Mouse (Mus musculus) midbrain, embryonic 13.5 days (tissue): ENCODE measurements around the gene Chga. TPM values are rescaled to one million over a fixed set of nuclear protein-coding genes. Genes with fewer than 3 reads are reported as not detected.
A peak's percentile ranks its signal among the peaks of the same experiment; 100 is the strongest.

Experiments
- ATAC-seq: fragments of 200-750 bp; cut with Nextera tagmentation; 2 replicates; pipeline ENCODE4 v1.8.0; 2017; ENCODE audit warnings: mild to moderate bottlenecking, moderate TSS enrichment, moderate library complexity
- H3K27ac ChIP-seq: fragments of 300-500 bp; sonication (generic); 2 replicates; pipeline ENCODE4 v1.5.1; 2015; ENCODE audit warnings: inconsistent platforms, mild to moderate bottlenecking, moderate library complexity
- H3K27me3 ChIP-seq: fragments of 300-500 bp; sonication (generic); 2 replicates; pipeline ENCODE4 v1.6.1; 2015; ENCODE audit warnings: mild to moderate bottlenecking, inconsistent platforms
- H3K36me3 ChIP-seq: fragments of 300-500 bp; sonication (generic); 2 replicates; pipeline ENCODE4 v1.6.1; 2015; ENCODE audit warnings: mild to moderate bottlenecking, inconsistent platforms
- H3K4me1 ChIP-seq: fragments of 300-500 bp; sonication (generic); replicated peaks from 2 replicates; pipeline ENCODE4 v1.6.1; 2015; ENCODE audit warnings: inconsistent platforms
- H3K4me2 ChIP-seq: fragments of 300-500 bp; sonication (generic); replicated peaks from 2 replicates; pipeline ENCODE4 v1.6.1; 2015; ENCODE audit warnings: moderate library complexity, mild to moderate bottlenecking, inconsistent platforms
- H3K4me3 ChIP-seq: fragments of 300-500 bp; sonication (generic); replicated peaks from 2 replicates; pipeline ENCODE4 v1.5.1; 2015; ENCODE audit warnings: mild to moderate bottlenecking, inconsistent platforms
- H3K9ac ChIP-seq: fragments of 300-500 bp; sonication (generic); replicated peaks from 2 replicates; pipeline ENCODE4 v1.6.1; 2015; ENCODE audit warnings: mild to moderate bottlenecking, inconsistent platforms
- H3K9me3 ChIP-seq: fragments of 300-500 bp; sonication (generic); 2 replicates; pipeline ENCODE4 v1.6.1; 2016; ENCODE audit warnings: mild to moderate bottlenecking, inconsistent platforms
- WGBS: fragments of 180-500 bp; shearing (Covaris S2); methylation state at CpG from one replicate; pipeline ENCODE4 v1.1.7; 2015; 5-methylcytosine and 5-hydroxymethylcytosine counted together
- polyA plus RNA-seq: library from polyadenylated mRNA; unstranded; fragments of >200 nt; fragmentation: Nextera tagmentation; extraction: Ambion mirVana; gene quantifications from 2 replicates; pipeline ENCODE4 v1.2.1, GENCODE M21; 2015

Chga gene
- polyA plus RNA-seq, 1 experiment from 2014 or later, result 88.9 TPM

- Histone ChIP-seq H3K9ac (no peak overlapping the region), H3K9me3 (no peaks in the 10 kb centered on the region), H3K27me3 (no peaks in the 10 kb centered on the region), H3K4me2 (no peak overlapping the region), H3K36me3 (peaks cover 23% of the 10 kb centered on the region), H3K4me1 (peaks cover 2% of the 10 kb centered on the region; the same call in 1 of the 2 replicates), H3K4me3 (no peak overlapping the region), H3K27ac (no peak overlapping the region)
- ATAC-seq, result no peak
- 87% methylated on average over 3 of the region's 3 CpGs for WGBS
These were observed 30.6 kb downstream of the Chga start for GRCm38 (mm10) chr12:102585390-102585789.

GRCm38 (mm10) chr12:102586286-102586881, 31.6 kb downstream of the Chga start:
- no peaks in the 10 kb centered on the region for H3K27me3 ChIP-seq
- peaks cover 23% of the 10 kb centered on the region for H3K36me3 ChIP-seq
- peaks cover 2% of the 10 kb centered on the region; the same call in 1 of the 2 replicates for H3K4me1 ChIP-seq
- H3K9ac ChIP-seq, result no peak overlapping the region
- no peak overlapping the region for H3K4me3 ChIP-seq
- H3K27ac ChIP-seq, result no peak overlapping the region
- H3K4me2 ChIP-seq, result no peak overlapping the region
- no peak for ATAC-seq
- 82% methylated on average over 9 of the region's 9 CpGs for WGBS
- no peaks in the 10 kb centered on the region for H3K9me3 ChIP-seq

- 92% methylated on average over 8 of the region's 8 CpGs for WGBS
- no peaks in the 10 kb centered on the region for H3K4me1 ChIP-seq
- H3K9ac ChIP-seq, result no peak overlapping the region
- no peak overlapping the region for H3K4me2 ChIP-seq
- H3K27me3 ChIP-seq, result no peaks in the 10 kb centered on the region
- no peaks in the 10 kb centered on the region for H3K9me3 ChIP-seq
- no peak overlapping the region for H3K4me3 ChIP-seq
- peaks cover 23% of the 10 kb centered on the region for H3K36me3 ChIP-seq
- ATAC-seq, result no peak
- H3K27ac ChIP-seq, result no peak overlapping the region
These were observed 32.3 kb downstream of the Chga start for GRCm38 (mm10) chr12:102587106-102587505.

GRCm38 (mm10) chr12:102590711-102591360, 36.1 kb downstream of the Chga start:
- Histone ChIP-seq H3K27me3 (no peaks in the 10 kb centered on the region), H3K9ac (no peak overlapping the region), H3K27ac (no peak overlapping the region), H3K4me2 (no peak overlapping the region), H3K9me3 (no peaks in the 10 kb centered on the region), H3K4me3 (no peak overlapping the region), H3K4me1 (peaks cover 17% of the 10 kb centered on the region), H3K36me3 (peaks cover 12% of the 10 kb centered on the region; the same call in 1 of the 2 replicates)
- ATAC-seq, result no peak
- 89% methylated on average over 17 of the region's 17 CpGs for WGBS

- H3K4me3 ChIP-seq, result no peak overlapping the region
- no peak; the same call in 1 of the 2 replicates for ATAC-seq
- H3K27me3 ChIP-seq, result no peaks in the 10 kb centered on the region
- 61% methylated on average over 9 of the region's 9 CpGs for WGBS
- H3K27ac ChIP-seq, result peak overlapping the region; percentile 35; the same call in 1 of the 2 replicates
- no peaks in the 10 kb centered on the region for H3K36me3 ChIP-seq
- H3K9ac ChIP-seq, result no peak overlapping the region
- 0 out of 2 replicates have a peak, but pooled peaks cover 2% of the 10 kb centered on the region for H3K9me3 ChIP-seq
- no peak overlapping the region for H3K4me2 ChIP-seq
- H3K4me1 ChIP-seq, result peaks cover 17% of the 10 kb centered on the region
These were observed 38.9 kb downstream of the Chga start for GRCm38 (mm10) chr12:102593699-102594098.

GRCm38 (mm10) chr12:102594627-102595026, 39.9 kb downstream of the Chga start:
- Histone ChIP-seq H3K4me2 (no peak overlapping the region), H3K4me3 (no peak overlapping the region), H3K4me1 (peaks cover 20% of the 10 kb centered on the region), H3K27me3 (no peaks in the 10 kb centered on the region), H3K27ac (no peak overlapping the region), H3K9me3 (0 out of 2 replicates have a peak, but pooled peaks cover 3% of the 10 kb centered on the region), H3K36me3 (no peaks in the 10 kb centered on the region), H3K9ac (no peak overlapping the region)
- peak; percentile 15; the same call in 1 of the 2 replicates for ATAC-seq
- WGBS, result 70% methylated on average over 9 of the region's 9 CpGs

GRCm38 (mm10) chr12:102596410-102596809, 41.6 kb downstream of the Chga start:
- H3K4me2 ChIP-seq, result no peak overlapping the region
- no peak overlapping the region for H3K9ac ChIP-seq
- ATAC-seq, result no peak
- no peaks in the 10 kb centered on the region for H3K27me3 ChIP-seq
- WGBS, result 74% methylated on average over 7 of the region's 7 CpGs
- no peak overlapping the region for H3K4me3 ChIP-seq
- no peaks in the 10 kb centered on the region for H3K36me3 ChIP-seq
- 0 out of 2 replicates have a peak, but pooled peaks cover 3% of the 10 kb centered on the region for H3K9me3 ChIP-seq
- H3K27ac ChIP-seq, result no peak overlapping the region
- H3K4me1 ChIP-seq, result peaks cover 36% of the 10 kb centered on the region

- no peaks in the 10 kb centered on the region for H3K36me3 ChIP-seq
- H3K27me3 ChIP-seq, result no peaks in the 10 kb centered on the region
- no peak for ATAC-seq
- peaks cover 46% of the 10 kb centered on the region for H3K4me1 ChIP-seq
- H3K27ac ChIP-seq, result no peak overlapping the region
- H3K4me2 ChIP-seq, result no peak overlapping the region
- H3K4me3 ChIP-seq, result no peak overlapping the region
- H3K9ac ChIP-seq, result no peak overlapping the region
- 89% methylated on average over 4 of the region's 4 CpGs for WGBS
- 0 out of 2 replicates have a peak, but pooled peaks cover 3% of the 10 kb centered on the region for H3K9me3 ChIP-seq
These were observed 42.7 kb downstream of the Chga start for GRCm38 (mm10) chr12:102597466-102597865.

GRCm38 (mm10) chr12:102598535-102598934, 43.8 kb downstream of the Chga start:
- no peak overlapping the region for H3K4me3 ChIP-seq
- H3K9ac ChIP-seq, result no peak overlapping the region
- WGBS, result 98% methylated on average over 3 of the region's 3 CpGs
- no peaks in the 10 kb centered on the region for H3K36me3 ChIP-seq
- no peaks in the 10 kb centered on the region for H3K27me3 ChIP-seq
- ATAC-seq, result no peak
- H3K9me3 ChIP-seq, result 0 out of 2 replicates have a peak, but pooled peaks cover 3% of the 10 kb centered on the region
- H3K27ac ChIP-seq, result no peak overlapping the region
- peaks cover 45% of the 10 kb centered on the region for H3K4me1 ChIP-seq
- no peak overlapping the region for H3K4me2 ChIP-seq

GRCm38 (mm10) chr12:102599801-102600200, 45.0 kb downstream of the Chga start:
- ATAC-seq, result no peak
- Histone ChIP-seq H3K4me2 (no peak overlapping the region), H3K9ac (no peak overlapping the region), H3K9me3 (0 out of 2 replicates have a peak, but pooled peaks cover 3% of the 10 kb centered on the region), H3K4me1 (peaks cover 32% of the 10 kb centered on the region), H3K27me3 (no peaks in the 10 kb centered on the region), H3K27ac (no peak overlapping the region), H3K4me3 (no peak overlapping the region), H3K36me3 (0 out of 2 replicates have a peak, but pooled peaks cover 6% of the 10 kb centered on the region)
- 73% methylated on average over 7 of the region's 7 CpGs for WGBS

GRCm38 (mm10) chr12:102600345-102600744, 45.6 kb downstream of the Chga start:
- no peak overlapping the region for H3K27ac ChIP-seq
- no peak overlapping the region for H3K9ac ChIP-seq
- peaks cover 32% of the 10 kb centered on the region for H3K4me1 ChIP-seq
- H3K4me2 ChIP-seq, result no peak overlapping the region
- 63% methylated on average over 6 of the region's 6 CpGs for WGBS
- H3K27me3 ChIP-seq, result no peaks in the 10 kb centered on the region
- H3K36me3 ChIP-seq, result 0 out of 2 replicates have a peak, but pooled peaks cover 7% of the 10 kb centered on the region
- 0 out of 2 replicates have a peak, but pooled peaks cover 3% of the 10 kb centered on the region for H3K9me3 ChIP-seq
- H3K4me3 ChIP-seq, result no peak overlapping the region
- ATAC-seq, result no peak

GRCm38 (mm10) chr12:102601847-102602246, 47.1 kb downstream of the Chga start:
- H3K36me3 ChIP-seq, result 0 out of 2 replicates have a peak, but pooled peaks cover 7% of the 10 kb centered on the region
- no peaks in the 10 kb centered on the region for H3K27me3 ChIP-seq
- H3K27ac ChIP-seq, result peak overlapping the region; percentile 7; the same call in 1 of the 2 replicates
- H3K9me3 ChIP-seq, result 0 out of 2 replicates have a peak, but pooled peaks cover 3% of the 10 kb centered on the region
- H3K4me1 ChIP-seq, result peaks cover 32% of the 10 kb centered on the region
- 0 out of 2 replicates have a peak, but pooled peaks have one; percentile 21 for ATAC-seq
- no peak overlapping the region for H3K4me2 ChIP-seq
- no peak overlapping the region for H3K4me3 ChIP-seq
- H3K9ac ChIP-seq, result 0 out of 2 replicates have a peak overlapping the region, but pooled peaks have one; percentile 20
- 27% methylated on average over 8 of the region's 8 CpGs for WGBS
